Mouse (Mus musculus) lung, postnatal 0 days (tissue): Measurements from ENCODE around the gene Mmp19.

Experiments used
- CTCF ChIP-seq: IDR thresholded peaks from 2 replicates; pipeline ENCODE4 v1.5.1; 2016; ENCODE audit warnings: antibody characterized with exemption, mild to moderate bottlenecking
- EP300 ChIP-seq: IDR thresholded peaks from 2 replicates; pipeline ENCODE4 v1.6.1; 2016; ENCODE audit warnings: antibody characterized with exemption, mild to moderate bottlenecking, control low read depth

DNA sequence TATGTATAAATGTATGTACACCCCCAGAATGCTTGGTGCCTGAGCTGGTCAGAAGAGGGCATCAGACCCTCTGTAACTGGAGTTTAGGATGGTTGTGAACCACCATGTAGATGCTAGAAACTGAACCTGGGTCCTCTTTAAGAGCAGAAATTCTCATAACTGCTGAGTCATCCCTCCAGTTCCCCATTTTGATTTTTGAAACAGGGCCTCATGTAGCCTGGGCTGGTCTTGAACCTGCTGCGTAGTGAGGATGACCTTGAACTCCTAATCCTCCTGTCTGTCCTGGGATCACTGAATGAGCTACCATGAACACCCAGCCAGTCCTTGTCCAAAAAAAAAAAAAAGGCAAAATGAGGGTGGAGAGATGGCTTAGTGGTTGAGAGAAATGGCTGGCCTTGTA is 2.5 kb downstream of the Mmp19 start:
- TF ChIP-seq CTCF (no peak), EP300 (no peak)
